Mouse (Mus musculus) CH12F3 (cell line): ENCODE data around the gene Gcg.

Experiments used
- in situ Hi-C: fragments of 300-500 bp; cut with MboI; formaldehyde crosslinking; loops from 2 replicates; pipeline ENCODE4 v1.14.3; 2020; ENCODE audit warnings: low sequenced_read_pairs

The Gcg gene

GRCm38 (mm10) chr2:62460815-62461450 lies 22.5 kb downstream of the Gcg start:
- in situ Hi-C loops, result loop anchor here (10.0 to 25.0 kb wide), 2 partner anchors 164 to 824 kb away; no protein-coding TSS in a partner anchor

GRCm38 (mm10) chr2:62460231-62460710 lies 23.2 kb downstream of the Gcg start:
- in situ Hi-C loops, result loop anchor here (10.0 to 25.0 kb wide), 2 partner anchors 165 to 823 kb away; no protein-coding TSS in a partner anchor

GRCm38 (mm10) chr2:62459241-62460174 lies 23.9 kb downstream of the Gcg start:
- in situ Hi-C loops, result loop anchor here (10.0 to 25.0 kb wide), 2 partner anchors 165 to 822 kb away; no protein-coding TSS in a partner anchor

- in situ Hi-C loops, result loop anchor here (25.0 kb wide), 1 partner anchor 821 kb away; no protein-coding TSS in a partner anchor
Measured at GRCm38 (mm10) chr2:62458070-62458469, 25.4 kb downstream of the Gcg start.

- in situ Hi-C loops, result loop anchor here (25.0 kb wide), 1 partner anchor 818 kb away; no protein-coding TSS in a partner anchor
Measured at GRCm38 (mm10) chr2:62454991-62455390, 28.5 kb downstream of the Gcg start.

GRCm38 (mm10) chr2:62454033-62454432 lies 29.4 kb downstream of the Gcg start:
- in situ Hi-C loops, result loop anchor here (25.0 kb wide), 1 partner anchor 817 kb away; no protein-coding TSS in a partner anchor

GRCm38 (mm10) chr2:62450364-62450763 lies 33.1 kb downstream of the Gcg start:
- in situ Hi-C loops, result loop anchor here (25.0 kb wide), 1 partner anchor 813 kb away; no protein-coding TSS in a partner anchor

GRCm38 (mm10) chr2:62449692-62450346 lies 33.6 kb downstream of the Gcg start:
- in situ Hi-C loops, result loop anchor here (25.0 kb wide), 1 partner anchor 813 kb away; no protein-coding TSS in a partner anchor

GRCm38 (mm10) chr2:62440802-62441544 lies 42.5 kb downstream of the Gcg start:
- in situ Hi-C loops, result no loop called here

GRCm38 (mm10) chr2:62440083-62440482 lies 43.4 kb downstream of the Gcg start:
- in situ Hi-C loops, result no loop called here

- in situ Hi-C loops, result no loop called here
Measured at GRCm38 (mm10) chr2:62431245-62431795, 52.1 kb downstream of the Gcg start.

GRCm38 (mm10) chr2:62425941-62426340 lies 57.5 kb downstream of the Gcg start:
- in situ Hi-C loops, result no loop called here
